Mouse (Mus musculus) heart, adult 2 months (tissue): Measurements from ENCODE around the gene Gm19935.

Experiments used
- CTCF ChIP-seq: fragments of 200-600 bp; IDR thresholded peaks from 2 replicates; pipeline ENCODE4 v1.8.1; 2022; ENCODE audit warnings: antibody characterized with exemption, mild to moderate bottlenecking, moderate library complexity
- POLR2A ChIP-seq: fragments of 200-500 bp; IDR thresholded peaks from 2 replicates; pipeline ENCODE4 v1.6.1; 2011; ENCODE audit warnings: mild to moderate bottlenecking, low read depth, low read length, control low read depth; ENCODE audit not compliant: insufficient read depth

DNA sequence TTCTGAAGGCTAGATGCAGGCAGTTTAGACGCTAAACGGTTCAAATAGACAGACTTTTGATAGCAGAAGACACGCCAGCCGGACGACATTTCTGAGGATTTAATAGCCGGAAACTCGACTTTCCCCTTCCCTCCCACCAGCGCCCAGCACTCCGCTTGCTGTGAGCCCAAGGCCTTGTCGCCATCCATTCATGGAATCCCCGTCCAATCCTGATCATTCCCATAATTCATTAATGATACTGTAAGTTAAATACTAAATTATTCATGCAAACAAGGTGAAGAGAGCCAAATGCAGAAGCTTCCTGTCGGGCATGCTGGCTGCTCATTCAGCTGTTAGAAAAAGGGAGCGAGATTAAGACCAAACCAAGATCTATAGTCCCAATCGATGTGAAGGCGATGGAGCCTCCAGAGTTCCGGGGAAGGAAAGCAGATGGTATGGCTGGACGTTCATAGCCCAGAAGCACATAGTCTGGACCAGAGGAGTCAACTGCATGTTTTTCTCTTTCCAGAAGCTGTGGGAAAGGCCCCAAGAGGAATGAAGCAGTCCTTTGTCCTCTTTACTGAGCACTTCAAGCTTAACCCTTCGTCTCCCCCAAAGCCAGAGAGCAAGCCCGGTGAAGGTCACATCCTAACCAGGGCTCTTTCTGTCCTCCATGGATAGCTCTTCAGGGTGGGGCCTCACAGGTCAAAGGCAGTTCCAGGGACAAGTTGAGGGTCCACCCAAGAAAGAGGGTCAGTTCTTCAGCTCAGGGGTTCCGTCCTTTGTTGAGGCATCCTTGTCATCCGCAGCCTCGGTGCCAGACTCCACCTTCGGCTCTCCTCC, 921 bp downstream of the Gm19935 start:
- TF ChIP-seq POLR2A (no peak), CTCF (no peak)
